Mouse (Mus musculus) layer of hippocampus, postnatal 25 days (tissue): ENCODE measurements around the gene Fto. TPM values are rescaled to one million over a fixed set of nuclear protein-coding genes. Genes with fewer than 3 reads are reported as not detected.

ENCODE experiments used
- DNase-seq, 2 experiments: peaks; one replicate each; pipeline ENCODE4 v3.0.0; 2022; ENCODE audit warnings: mixed read lengths in 2 of 2, low spot score in 1 of 2; ENCODE audit errors: extremely low spot score in 1 of 2
- total RNA-seq, 2 experiments: library from RNA; stranded (reverse); gene quantifications; 2 replicates each; pipeline ENCODE4 v1.2.3; 2021

Gene Fto
- total RNA-seq, 2 experiments from 2014 or later = 138 TPM

DNA sequence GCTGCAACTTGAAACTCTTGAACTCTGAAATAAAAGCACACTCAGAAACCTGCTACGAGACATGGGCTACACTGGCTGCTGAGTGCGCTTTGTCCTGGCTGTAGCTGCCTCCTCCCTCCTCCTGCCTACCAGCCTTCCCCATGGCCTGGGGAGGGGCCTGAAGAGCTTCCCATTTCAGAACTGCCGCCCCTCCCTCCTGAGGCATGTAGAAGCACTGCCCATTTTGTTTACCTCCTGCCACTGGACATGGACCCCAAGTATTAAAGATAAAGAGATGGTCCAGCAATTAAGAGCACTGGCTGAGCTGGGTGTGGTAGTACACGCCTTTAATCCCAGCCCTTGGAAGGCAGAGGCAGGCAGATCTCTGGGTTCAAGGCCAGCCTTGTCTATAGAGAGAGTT is 322.1 kb downstream of the Fto start:
- DNase-seq = no peak

DNA sequence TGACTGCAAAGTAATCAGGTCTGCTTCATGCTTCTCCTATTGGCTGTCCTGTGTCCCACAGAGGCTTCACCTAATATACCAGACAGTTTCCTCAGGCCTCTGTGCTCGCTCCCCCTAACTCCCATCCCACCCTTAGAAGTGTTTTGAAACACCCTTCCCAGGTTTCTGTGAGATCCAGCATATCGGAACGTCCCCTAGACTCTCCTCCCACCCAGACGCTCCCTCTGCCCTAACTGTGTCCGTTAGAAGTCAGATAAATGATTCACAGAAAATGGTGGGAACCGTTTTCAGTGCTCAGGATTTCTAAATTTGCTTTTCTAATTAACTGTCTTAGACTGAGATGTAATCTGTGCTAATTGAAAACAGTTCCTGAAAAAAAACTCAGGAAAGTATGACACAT is 323.6 kb downstream of the Fto start:
- DNase-seq = no peak

DNA sequence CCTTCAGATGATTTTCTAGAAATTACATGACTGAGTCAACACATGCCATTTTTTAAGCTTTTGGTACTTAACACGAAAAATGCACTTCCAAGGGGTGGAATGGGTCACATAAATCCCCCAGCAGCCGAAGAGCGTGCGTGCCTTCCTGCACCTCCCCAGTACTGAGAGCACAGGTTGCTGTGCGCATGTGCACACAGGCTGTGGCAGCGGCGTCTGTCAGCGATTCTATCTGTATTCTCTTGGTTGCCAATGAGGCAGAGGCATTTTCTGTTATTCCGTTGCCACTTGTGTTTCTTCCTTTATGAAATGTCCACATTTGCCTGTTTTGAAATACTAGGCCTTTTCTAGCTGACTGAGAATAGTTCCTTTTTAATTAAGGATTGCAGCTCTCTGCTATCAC is 324.4 kb downstream of the Fto start:
- peak; percentile 44 to 52 for DNase-seq

DNA sequence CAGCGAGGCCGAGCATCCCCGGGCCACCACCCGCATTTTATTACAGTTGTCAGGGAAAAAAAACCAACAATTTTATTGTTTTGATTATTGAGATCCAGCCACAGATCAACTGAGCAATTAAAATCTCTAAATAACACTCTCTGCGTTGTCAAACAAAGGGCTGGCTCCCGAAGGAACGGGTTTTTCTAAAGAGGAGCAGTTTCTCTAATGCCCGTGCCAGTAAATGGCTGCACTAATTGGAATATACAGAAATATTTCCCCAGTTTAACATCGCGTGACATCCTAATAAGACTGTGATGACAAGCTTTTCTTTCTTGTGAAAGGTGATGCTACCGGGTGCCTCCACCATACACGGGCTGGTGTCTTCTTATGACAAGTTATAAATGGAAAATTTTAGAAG is 324.9 kb downstream of the Fto start:
- no peak for DNase-seq

DNA sequence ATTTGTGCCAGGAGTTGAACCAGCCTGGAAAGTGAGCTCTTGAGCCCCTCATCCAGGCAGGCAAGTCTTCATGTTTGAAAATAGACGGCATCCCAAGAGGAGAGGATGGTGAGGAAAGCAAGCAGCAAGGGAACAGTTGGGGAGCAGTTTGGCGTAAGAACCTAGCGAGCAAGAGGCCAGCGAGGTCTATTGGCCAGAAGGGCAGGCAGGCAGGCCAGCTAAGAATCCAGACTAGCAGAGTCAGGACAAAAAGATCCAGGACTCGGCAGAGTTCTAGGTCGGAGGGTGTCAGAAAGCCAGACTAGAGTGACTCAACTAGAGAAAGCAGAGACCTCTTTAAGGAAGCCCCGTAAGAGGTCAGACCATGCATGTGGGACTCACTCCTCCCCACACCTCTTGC is 327.1 kb downstream of the Fto start:
- DNase-seq = no peak

DNA sequence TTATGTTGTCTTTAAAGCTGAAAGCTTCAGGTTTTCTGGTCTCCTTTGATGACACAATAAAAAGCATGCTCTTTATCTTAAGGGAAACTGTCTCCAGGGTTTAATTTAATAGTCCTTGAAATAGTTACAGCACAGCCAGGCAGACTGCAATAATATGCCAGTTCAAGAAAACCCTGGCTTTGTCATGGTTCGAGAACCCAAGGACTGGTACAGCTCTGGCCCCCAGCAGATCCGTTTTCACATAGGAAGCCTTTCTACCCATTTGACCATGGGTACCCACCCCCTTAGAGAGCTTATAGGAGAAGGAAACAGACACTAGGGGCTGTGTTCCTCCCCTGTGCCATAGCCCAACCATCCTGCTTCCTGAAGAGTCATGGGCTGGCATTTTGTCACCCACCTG is 332.2 kb downstream of the Fto start:
- no peak for DNase-seq

DNA sequence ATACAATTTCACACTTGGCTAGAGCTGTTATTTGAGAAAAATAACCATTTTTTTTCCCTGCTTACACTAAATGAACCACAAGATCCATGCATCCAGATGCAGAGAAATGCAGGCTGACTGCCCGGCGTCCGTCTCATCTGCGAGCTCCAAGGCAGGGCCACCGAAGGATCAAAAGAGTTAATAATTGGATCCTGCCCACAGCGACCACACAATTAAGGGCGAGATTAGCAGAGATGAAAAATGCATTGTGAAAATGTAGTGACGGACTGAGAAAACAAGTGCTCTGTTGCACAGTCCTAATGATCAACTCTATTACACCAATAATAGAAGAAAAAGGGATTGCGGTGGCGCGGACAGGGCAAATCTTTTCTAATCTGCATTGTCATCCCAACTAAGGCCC is 334.6 kb downstream of the Fto start:
- DNase-seq = no peak

DNA sequence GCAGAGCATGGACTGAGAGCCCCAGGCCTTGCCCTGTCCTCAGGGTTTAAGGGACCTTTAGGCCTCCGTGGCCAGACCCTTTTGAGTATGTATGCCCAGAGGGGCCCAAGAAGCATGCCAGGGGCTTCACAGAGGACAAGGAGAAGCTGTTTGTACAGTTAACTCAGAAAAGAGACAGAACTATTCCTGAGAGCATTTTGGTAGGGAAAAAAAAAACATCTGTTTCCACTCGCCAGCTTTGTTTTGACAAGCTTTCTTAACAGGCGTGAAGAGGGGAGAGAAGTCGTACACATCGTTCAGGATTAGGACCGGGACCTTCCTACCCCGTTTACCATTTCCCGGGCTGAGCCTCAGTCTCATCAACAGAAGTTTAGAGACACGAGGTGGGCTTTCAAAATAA is 335.5 kb downstream of the Fto start:
- no peak for DNase-seq

DNA sequence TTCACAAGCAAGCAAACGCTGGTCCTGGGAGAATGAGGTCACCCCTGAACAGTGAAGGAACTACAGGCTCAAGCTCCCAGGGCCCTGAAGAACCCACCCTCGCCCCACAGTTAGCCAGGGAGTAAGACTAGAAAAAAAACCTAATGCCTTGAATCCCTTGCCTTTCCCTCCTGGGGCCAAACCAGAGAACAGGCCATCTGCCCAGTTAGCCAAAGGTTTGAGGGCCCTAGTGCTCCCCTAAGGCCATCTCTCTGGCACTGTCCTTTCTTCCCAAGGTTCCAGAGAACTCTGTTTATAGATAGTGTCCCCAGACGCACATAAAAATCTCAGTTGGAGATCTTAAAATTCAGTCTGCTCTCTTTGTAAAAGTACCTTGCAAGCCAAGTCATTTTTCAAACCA is 340.2 kb downstream of the Fto start:
- DNase-seq = no peak

DNA sequence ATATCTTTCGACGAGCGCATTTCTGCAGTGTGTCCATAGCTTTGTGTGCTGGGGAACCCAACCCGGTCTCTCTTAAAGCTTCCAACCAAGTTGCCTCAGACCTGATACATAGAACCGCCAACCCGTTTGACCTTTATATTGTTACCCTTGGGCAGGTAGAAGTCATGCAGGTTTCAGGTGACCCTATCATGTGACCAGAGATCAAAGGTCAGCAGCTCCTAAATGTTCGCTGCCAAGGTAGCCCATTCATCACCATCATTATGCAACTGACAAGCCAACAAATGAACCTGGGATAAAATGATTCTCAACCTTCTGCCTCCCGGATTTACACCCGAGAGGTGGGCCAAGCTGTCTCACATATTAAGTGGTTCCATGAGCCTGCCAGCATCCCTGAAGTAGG is 344.1 kb downstream of the Fto start:
- DNase-seq = no peak

DNA sequence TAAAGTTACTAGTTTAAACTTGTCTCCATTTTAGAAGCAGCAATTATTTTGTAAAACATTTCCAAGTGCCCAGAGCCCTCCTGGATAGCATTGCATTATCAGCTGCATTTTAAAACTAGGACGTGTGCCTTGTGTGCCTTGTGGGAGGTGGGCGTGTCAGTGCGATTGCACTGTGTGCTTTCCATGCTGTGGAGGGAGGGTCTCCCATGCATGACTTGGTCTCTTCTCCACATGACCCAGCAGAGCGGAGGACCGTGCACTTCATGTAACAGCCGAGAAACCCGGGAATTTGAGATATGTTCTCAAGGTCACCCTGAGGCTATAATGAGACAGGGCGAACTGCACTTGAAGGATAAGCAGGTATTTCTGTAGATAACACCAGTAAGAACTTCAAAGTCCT is 347.6 kb downstream of the Fto start:
- DNase-seq = no peak

DNA sequence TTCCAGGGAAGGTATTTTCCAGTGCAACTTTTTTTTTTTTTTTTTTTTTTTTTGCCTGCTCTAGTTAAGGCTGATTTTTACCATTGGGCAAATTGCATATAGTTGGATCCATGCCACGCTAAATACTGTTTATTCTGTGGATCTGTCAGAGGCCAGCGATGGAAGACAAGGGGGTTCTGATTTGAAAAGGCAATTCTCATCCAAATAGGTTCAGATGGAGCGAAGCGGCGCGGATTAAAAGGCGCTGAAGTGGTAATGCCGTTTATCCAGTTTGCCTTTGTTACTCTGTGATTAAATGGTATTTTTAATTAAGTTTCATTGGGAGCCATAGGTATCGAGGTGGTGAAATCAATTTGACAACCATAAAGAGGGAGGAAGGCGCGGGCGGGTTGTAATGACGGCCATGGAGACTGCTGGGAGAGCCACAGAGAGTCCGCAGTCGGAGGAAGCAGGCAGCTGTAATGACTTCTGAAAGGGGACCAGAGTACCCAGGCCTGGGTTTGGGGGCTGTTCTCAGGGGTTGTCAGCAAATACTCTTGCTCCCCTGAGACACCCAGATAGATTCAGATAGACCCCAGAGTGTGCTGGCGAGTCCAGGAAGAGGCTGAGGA is 356.2 kb downstream of the Fto start:
- no peak for DNase-seq

DNA sequence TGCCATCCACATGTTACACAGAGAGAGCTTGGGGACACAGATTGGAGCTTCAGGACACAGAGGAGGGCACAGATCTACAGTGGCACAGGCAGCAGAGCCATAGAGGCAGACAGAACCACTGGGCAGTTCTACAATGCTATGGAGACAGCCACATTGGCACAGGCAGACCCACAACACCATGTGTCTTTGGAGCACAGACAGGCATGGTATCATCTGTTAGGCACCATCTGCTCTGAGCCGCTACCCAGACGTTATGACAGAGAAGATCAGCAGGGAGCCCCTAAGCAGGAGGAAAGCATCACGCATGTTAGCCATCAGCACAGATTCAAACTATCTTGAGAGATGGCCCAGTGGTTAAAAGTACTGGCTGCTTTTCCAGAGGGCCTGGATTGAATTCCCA is 363.6 kb downstream of the Fto start:
- DNase-seq = peak; percentile 22 to 44

DNA sequence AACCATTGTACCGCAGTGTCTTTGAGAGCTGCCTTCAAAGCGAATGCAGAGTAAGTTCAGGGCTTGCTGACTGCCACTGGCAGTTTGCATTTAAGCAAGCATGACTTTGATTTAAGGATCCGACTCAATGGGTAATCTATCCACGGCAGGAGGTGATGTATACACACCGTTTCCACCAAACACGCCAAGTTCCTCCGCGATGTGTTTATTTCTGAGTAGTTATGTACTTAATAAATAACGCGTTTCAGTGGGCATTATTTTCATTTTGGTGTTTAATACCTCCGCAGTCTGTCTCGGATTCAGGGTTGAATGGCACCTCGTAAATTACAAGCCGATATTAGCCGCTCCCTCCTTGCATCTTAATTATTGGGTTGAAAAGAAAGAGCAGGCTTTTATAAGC is 366.1 kb downstream of the Fto start:
- DNase-seq = no peak

DNA sequence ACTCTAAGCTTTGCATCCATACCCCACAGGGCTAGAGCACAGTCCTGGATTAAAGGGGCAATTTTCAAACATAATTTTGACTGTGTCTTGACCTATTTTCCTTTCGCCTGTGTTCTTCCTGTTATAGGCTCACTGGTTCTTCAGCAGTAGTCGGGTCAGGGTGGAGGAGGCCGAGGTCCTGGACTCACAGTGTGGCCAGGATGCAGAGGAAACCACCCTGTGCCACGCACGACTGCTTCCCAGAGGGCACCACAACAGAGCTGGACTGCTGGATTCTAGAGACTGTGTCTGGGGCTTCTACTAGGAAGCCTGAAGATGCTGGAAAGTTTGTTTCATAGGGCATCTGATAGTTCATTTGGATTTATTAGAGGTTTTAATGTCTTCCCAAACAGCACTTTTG is 366.8 kb downstream of the Fto start:
- DNase-seq = no peak

DNA sequence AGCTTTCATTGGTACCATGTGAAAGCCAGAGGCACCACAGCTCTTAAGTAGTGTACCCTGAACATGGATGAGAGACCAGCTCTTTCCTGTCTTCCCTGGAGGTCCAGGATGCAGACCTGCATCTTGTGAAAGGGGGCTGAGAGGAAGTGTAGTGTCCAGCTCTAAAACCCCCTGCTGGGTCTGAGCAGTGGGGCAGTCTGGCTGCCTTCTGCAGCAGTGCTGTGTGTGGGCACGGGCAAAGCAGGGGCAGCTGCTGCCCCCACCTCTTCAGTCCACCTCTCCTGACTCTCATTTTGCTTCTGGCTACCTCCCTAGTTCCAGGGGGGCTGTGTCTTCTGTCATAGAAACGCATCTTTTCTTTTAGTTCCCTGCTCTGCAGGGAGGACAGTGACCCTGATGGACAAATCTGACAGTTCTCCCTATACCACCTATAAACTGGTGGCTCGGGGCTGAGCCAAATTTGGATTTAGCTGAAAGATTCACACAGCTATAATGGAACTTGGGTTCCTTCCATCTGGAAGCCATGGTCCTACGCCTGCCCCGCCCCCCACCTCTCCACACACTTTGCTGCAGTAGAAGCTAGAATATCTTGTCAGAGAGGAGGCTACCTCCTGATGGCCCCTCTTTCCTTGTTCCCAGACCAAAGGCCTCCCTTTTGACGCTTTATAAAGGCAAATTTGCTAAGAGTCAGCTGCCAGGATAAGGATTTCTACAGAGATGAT is 371.4 kb downstream of the Fto start:
- DNase-seq = no peak

DNA sequence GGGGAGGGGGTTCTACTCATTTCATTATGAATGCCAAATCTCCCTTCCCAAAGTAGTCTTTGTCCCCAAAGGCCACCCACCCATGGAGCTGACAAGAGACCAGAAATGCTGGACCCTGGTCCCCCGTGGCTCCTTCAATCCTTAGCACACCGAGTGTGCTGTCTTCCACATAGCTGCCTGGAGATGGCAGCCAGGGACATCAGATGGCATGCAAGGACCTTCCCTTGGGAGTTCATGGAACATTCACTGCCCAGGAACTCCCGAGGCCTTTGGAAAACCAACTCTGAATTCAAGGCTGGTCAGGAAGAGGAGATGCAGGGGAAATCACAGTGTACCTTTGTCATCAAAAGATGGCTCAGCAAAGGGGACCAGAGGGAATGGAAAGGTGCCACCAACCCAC is 372.1 kb downstream of the Fto start:
- no peak for DNase-seq

DNA sequence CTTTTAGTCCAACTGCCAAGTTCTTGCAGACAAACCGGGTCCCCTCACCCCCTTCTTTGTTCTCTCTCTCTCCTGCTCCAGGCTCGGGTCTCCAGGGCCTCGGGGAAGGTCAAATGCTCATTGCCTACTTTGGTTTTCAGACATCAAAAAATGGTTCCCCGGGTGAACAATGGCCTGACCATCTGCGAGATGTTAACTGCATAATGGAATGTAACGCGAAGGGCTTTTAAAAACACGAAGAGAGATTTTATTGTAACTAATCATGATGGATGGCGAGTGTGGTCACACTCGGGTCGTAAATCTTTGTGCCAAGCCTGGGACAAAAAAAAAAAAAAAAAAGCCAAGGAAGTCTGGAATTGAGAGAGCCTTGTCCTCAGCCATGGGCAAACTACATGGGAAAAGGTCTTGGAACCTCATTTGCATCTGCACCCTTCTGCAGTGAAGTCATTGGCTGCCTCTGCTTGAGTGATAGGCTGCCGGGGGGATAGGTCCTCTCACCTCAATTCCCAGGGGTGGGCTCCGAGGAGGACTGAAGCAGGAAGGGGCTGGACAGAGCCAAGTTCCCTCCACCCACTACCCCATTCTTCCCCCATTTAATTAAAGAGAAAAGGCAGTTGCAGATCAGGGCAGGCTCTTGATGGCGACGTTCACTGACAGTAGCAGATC is 378.9 kb downstream of the Fto start:
- no peak for DNase-seq

DNA sequence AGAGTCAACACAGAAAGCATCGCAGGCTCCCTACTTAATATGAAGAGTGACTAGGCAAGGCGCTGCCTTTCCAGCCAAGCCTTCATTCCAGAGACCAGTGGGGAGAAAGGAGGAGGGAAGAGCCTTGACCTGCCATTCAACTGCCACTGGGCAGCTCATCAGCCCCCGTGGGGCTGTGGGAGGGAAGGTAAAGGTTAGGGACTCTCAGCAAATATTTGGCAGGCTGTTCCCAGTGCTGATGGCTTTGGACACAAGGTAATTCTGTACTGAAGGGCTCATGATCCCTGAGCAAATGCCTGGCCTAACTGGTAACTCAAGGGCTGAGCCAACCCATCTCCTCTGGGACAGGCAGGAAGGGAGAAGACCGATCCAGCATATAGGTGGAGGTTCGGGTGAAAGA is 393.2 kb downstream of the Fto start:
- no peak for DNase-seq

DNA sequence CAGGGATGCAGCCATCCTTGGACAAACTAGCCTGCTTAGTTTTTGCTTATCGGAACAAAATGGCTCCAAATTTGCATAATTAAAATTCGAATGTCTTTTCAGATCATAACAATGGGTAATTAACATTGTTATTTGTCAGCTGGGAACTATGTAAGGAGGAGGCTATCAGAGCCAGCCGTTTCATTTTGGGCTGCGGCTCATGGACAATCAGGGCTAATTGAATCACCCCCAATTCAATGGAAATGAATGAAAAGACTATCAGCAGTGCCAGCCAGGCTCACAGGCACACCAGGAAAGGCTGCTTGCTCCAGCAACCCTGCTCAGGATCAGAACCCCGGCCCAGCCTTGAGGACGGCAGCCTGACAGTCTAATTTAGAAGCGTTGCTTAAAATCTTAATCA is 395.3 kb downstream of the Fto start:
- DNase-seq = no peak

DNA sequence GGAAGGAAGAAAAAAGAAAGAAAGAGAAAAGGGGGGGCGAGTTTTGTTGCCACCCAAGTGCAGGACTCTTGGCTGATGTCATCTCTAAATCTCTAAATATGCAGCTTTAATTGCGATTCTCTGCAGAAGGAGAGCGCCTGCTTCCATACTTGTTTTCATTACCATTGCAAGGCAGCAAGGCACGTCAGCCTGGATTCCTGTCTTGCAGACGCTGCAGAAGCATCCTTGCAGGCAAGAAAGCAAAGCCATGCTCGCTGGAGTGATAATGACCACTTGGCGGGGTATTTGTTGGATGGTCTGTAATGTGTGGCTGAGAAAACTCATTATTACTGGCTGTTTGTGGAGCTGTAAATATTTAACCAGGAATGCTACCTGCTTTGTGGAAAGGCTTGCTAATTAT is 396.4 kb downstream of the Fto start:
- no peak for DNase-seq

DNA sequence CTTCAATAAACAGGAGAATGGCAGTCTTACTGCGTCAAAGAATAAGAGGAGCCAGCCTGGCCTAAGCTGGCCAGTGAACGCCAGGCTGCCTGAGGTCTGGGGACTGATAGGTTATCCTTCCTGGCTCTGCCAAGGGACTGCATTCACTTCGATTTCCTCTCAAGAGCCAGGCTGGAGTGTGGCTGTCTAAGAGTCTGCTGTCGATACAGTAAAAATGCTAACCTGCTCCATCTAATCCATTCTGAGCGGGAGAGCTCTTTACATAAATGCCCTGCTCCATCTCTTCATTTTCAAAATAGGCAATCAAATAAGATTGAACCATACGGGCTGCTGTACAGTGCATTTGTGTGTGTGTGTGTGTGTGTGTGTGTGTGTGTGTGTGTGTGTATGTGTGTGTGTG is 397.9 kb downstream of the Fto start:
- DNase-seq = no peak
